Mouse (Mus musculus) intestine, postnatal 0 days (tissue): ENCODE results near the gene Nupl1. TPM values are rescaled to one million over a fixed set of nuclear protein-coding genes. Genes with fewer than 3 reads are reported as not detected.

Experiments
- ATAC-seq: fragments of 200-750 bp; cut with Nextera tagmentation; 2 replicates; pipeline ENCODE4 v1.8.0; 2017; ENCODE audit warnings: mild to moderate bottlenecking, moderate TSS enrichment, moderate library complexity
- H3K27ac ChIP-seq: fragments of 300-500 bp; sonication (generic); 2 replicates; pipeline ENCODE4 v1.5.1; 2014; ENCODE audit warnings: mild to moderate bottlenecking, low read depth, low read length, moderate library complexity
- H3K27me3 ChIP-seq: fragments of 300-500 bp; sonication (generic); replicated peaks from 2 replicates; pipeline ENCODE4 v1.6.1; 2014; ENCODE audit warnings: low read length, mixed read lengths; ENCODE audit not compliant: control insufficient read depth, insufficient read depth
- H3K36me3 ChIP-seq: fragments of 300-500 bp; sonication (generic); 2 replicates; pipeline ENCODE4 v1.6.1; 2014; ENCODE audit warnings: mild to moderate bottlenecking, moderate library complexity; ENCODE audit not compliant: control insufficient read depth, insufficient read depth
- H3K4me1 ChIP-seq: fragments of 300-500 bp; sonication (generic); replicated peaks from 2 replicates; pipeline ENCODE4 v1.6.1; 2014; ENCODE audit warnings: antibody characterized with exemption, low read length, mixed read lengths; ENCODE audit not compliant: control insufficient read depth, insufficient read depth
- H3K4me2 ChIP-seq: fragments of 300-500 bp; sonication (generic); replicated peaks from 2 replicates; pipeline ENCODE4 v1.6.1; 2014; ENCODE audit warnings: low read depth, mild to moderate bottlenecking, moderate library complexity
- H3K4me3 ChIP-seq: fragments of 300-500 bp; sonication (generic); 2 replicates; pipeline ENCODE4 v1.5.1; 2014; ENCODE audit warnings: low read depth, low read length
- H3K9ac ChIP-seq: fragments of 300-500 bp; sonication (generic); 2 replicates; pipeline ENCODE4 v1.6.1; 2014; ENCODE audit warnings: mild to moderate bottlenecking, low read depth, low read length
- H3K9me3 ChIP-seq: fragments of 300-500 bp; sonication (generic); 2 replicates; pipeline ENCODE4 v1.6.1; 2016; ENCODE audit warnings: mixed run types; ENCODE audit not compliant: control insufficient read depth
- CTCF ChIP-seq: sonication (generic); IDR thresholded peaks from 2 replicates; pipeline ENCODE4 v1.5.1; 2016; ENCODE audit warnings: low read depth, mild to moderate bottlenecking, control low read depth, antibody characterized with exemption, moderate library complexity
- WGBS: fragments of 180-500 bp; shearing (Covaris S2); extraction: QIAGEN DNeasy Blood & Tissue Kit; methylation state at CpG from one replicate; pipeline ENCODE4 v1.1.7; 2014; 5-methylcytosine and 5-hydroxymethylcytosine counted together
- polyA plus RNA-seq: library from polyadenylated mRNA; unstranded; fragments of >200 nt; fragmentation: Nextera tagmentation; extraction: Ambion mirVana; gene quantifications from 2 replicates; pipeline ENCODE4 v1.2.1, GENCODE M21; 2015

Nupl1 gene
- polyA plus RNA-seq, 1 experiment from 2014 or later, result not detected

DNA sequence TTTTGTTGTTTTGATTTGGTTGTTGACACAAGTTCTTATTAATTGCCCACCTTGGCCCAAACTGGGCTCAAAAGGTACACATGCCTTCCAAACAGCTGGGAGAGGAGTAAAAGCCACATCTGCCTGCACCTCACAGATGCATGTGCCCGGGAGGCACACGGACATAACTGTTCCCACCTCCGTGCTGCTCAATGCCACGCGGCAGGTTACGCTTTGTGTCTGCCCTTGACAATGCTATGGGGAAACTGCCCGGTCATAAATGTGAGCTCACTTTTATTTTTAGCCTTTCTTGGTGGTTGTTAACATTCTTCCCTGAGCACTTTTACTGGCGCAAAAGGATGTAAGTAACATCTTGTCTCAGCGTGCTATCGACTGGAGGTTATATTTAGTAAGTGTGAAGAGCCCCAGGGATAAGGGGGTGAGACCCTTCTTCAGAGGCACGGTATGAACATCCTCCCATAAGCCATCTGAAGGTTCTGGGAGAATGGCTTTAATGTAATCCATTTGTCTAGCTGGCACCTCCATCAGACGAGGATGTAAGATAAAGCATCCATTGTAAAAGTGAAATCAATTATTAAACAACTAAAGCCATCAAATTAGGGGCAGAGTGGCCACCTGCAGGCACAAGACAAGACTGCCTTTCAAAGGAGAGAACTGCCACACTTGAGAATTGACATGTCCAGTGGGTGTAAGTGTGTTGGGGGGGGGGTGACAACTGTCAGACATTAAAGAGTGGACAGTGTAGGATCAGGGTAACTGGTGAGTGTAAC, 78.8 kb downstream of the Nupl1 start:
- 28% methylated on average over 12 of the region's 12 CpGs for WGBS

DNA sequence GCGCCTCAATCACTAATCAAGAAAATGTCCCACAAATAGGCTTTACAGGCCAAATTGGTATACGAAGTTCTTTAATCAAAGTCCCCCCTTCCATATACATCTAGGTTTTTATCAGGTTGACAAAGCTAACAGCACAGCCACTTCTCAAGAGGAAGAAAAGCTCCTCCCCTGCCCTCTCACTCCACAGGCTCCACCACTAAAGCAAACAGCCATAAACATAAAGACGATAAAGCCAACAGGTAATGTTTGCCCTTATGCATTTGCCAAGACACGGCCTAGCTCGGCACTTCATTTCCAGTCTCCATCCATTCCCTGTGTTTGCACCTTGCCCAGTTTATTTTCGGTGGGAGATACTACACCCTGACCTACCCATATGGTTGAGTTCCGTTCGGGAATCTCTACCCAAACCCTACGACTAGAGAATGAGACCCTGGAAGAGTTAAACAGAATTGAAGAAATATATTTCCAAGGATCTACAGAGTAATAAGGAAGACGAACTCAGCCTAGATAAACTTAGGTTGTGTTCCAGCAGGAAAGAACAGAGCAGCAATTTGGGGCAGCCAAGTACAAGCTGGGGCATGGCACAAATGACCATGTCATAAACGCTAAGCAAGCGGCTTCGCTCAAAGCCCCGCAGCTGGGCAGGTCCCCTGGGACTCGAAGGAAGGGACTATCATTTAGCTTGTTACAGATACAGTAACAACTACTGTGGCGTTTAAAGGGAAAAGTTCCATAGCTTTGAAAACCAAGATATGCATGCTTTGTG, 80.2 kb downstream of the Nupl1 start:
- peak overlapping the region; percentile 54 for H3K4me2 ChIP-seq
- peak; percentile 88 for ATAC-seq
- H3K9ac ChIP-seq, result no peak overlapping the region

More for the DNA sequence above, 78.8 kb downstream of the Nupl1 start:
- Histone ChIP-seq H3K4me1 (0 out of 2 replicates have a peak, but pooled peaks cover 2% of the 10 kb centered on the region), H3K27me3 (no peaks in the 10 kb centered on the region), H3K36me3 (no peaks in the 10 kb centered on the region), H3K27ac (peak overlapping the region; percentile 75), H3K4me2 (peak overlapping the region; percentile 54; the same call in 1 of the 2 replicates), H3K9ac (no peak overlapping the region), H3K9me3 (no peaks in the 10 kb centered on the region), H3K4me3 (no peak overlapping the region; the same call in 1 of the 2 replicates)
- ATAC-seq, result peak; percentile 37; the same call in 1 of the 2 replicates
- TF ChIP-seq CTCF, result peak; percentile 42

DNA sequence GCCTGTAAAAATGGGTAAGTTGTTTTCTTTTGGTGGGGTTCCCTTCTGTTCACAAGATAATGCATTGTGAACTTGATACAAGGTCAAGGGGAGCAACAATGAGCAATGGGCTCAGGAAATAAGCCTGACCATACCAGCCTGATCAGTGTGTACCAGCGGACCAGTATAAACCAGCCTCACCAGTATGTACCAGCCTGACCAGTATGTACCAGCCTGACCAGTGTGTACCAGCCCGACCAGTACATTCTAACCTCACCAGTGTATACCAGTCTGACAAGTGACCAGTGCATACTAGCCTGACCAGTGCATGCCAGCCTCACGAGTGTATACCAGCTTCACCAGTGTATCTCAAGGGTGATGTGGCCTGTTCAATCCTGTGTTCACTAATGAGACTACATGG, 87.9 kb downstream of the Nupl1 start:
- Histone ChIP-seq H3K4me2 (no peak overlapping the region), H3K9ac (no peak overlapping the region), H3K36me3 (no peaks in the 10 kb centered on the region), H3K4me1 (no peaks in the 10 kb centered on the region), H3K27me3 (no peaks in the 10 kb centered on the region), H3K9me3 (no peaks in the 10 kb centered on the region), H3K27ac (no peak overlapping the region), H3K4me3 (no peak overlapping the region)
- no peak for ATAC-seq
- WGBS, result 87% methylated on average over 3 of the region's 3 CpGs
- no peak for TF ChIP-seq CTCF

More for the DNA sequence above, 80.2 kb downstream of the Nupl1 start:
- Histone ChIP-seq H3K4me3 (no peak overlapping the region), H3K36me3 (no peaks in the 10 kb centered on the region), H3K4me1 (0 out of 2 replicates have a peak, but pooled peaks cover 2% of the 10 kb centered on the region), H3K27ac (peak overlapping the region; percentile 75), H3K9me3 (no peaks in the 10 kb centered on the region), H3K27me3 (no peaks in the 10 kb centered on the region)
- TF ChIP-seq CTCF, result no peak
- 34% methylated on average over 16 of the region's 16 CpGs for WGBS

- H3K9me3 ChIP-seq, result no peaks in the 10 kb centered on the region
- H3K36me3 ChIP-seq, result no peaks in the 10 kb centered on the region
- no peaks in the 10 kb centered on the region for H3K27me3 ChIP-seq
- no peak overlapping the region for H3K4me2 ChIP-seq
- no peak overlapping the region for H3K27ac ChIP-seq
- 74% methylated on average over 11 of the region's 11 CpGs for WGBS
- H3K4me1 ChIP-seq, result no peaks in the 10 kb centered on the region; the same call in 1 of the 2 replicates
- no peak overlapping the region for H3K4me3 ChIP-seq
- no peak for TF ChIP-seq CTCF
- ATAC-seq, result no peak
- H3K9ac ChIP-seq, result no peak overlapping the region
Observed at GRCm38 (mm10) chr14:60152373-60152772, 98.9 kb downstream of the Nupl1 start.

- no peak for ATAC-seq
- no peaks in the 10 kb centered on the region for H3K27me3 ChIP-seq
- H3K9me3 ChIP-seq, result no peaks in the 10 kb centered on the region
- H3K27ac ChIP-seq, result no peak overlapping the region
- no peaks in the 10 kb centered on the region for H3K36me3 ChIP-seq
- no peaks in the 10 kb centered on the region; the same call in 1 of the 2 replicates for H3K4me1 ChIP-seq
- H3K4me2 ChIP-seq, result no peak overlapping the region
- no peak overlapping the region for H3K9ac ChIP-seq
- no peak overlapping the region for H3K4me3 ChIP-seq
- TF ChIP-seq CTCF, result no peak
- 55% methylated on average over 3 of the region's 3 CpGs for WGBS
Observed at GRCm38 (mm10) chr14:60148893-60149292, 102.3 kb downstream of the Nupl1 start.

- Histone ChIP-seq H3K27ac (no peak overlapping the region), H3K9ac (no peak overlapping the region), H3K27me3 (no peaks in the 10 kb centered on the region), H3K4me2 (no peak overlapping the region), H3K36me3 (no peaks in the 10 kb centered on the region), H3K9me3 (no peaks in the 10 kb centered on the region), H3K4me1 (no peaks in the 10 kb centered on the region; the same call in 1 of the 2 replicates), H3K4me3 (no peak overlapping the region)
- ATAC-seq, result no peak
- 81% methylated on average over 10 of the region's 10 CpGs for WGBS
- no peak for TF ChIP-seq CTCF
Observed at GRCm38 (mm10) chr14:60143234-60143633, 108.0 kb downstream of the Nupl1 start.
